Mouse (Mus musculus): ENCODE measurements around the gene Hecw2. TPM values are rescaled to one million over a fixed set of nuclear protein-coding genes. Genes with fewer than 3 reads are reported as not detected.

Hecw2 gene
- total RNA-seq, 2 experiments from 2014 or later = 55.2 to 57.4 TPM

- H3K27ac ChIP-seq = no peak overlapping the region
- intact Hi-C loops (cut with DNase I) = no loop called here
- no peak for DNase-seq (ENCODE audit: extremely low spot score in 1 of 2, low spot score in 2 of 2)
- no peak for TF ChIP-seq CTCF (IDR thresholded peaks at IDR 0.05)
- H3K4me3 ChIP-seq = no peak overlapping the region
These were observed 220.0 kb downstream of the Hecw2 start for GRCm38 (mm10) chr1:53974941-53975340.

- TF ChIP-seq CTCF (IDR thresholded peaks at IDR 0.05) = no peak
- DNase-seq (ENCODE audit: extremely low spot score in 1 of 2, low spot score in 2 of 2) = no peak
- intact Hi-C loops (cut with DNase I) = no loop called here
- Histone ChIP-seq H3K27ac (no peak overlapping the region), H3K4me3 (no peak overlapping the region)
These were observed 224.5 kb downstream of the Hecw2 start for GRCm38 (mm10) chr1:53970326-53970977.

GRCm38 (mm10) chr1:53952395-53952794 lies 242.6 kb downstream of the Hecw2 start:
- no peak for DNase-seq (ENCODE audit: extremely low spot score in 1 of 2, low spot score in 2 of 2)
- H3K4me3 ChIP-seq = no peak overlapping the region
- TF ChIP-seq CTCF (IDR thresholded peaks at IDR 0.05) = no peak
- H3K27ac ChIP-seq = no peak overlapping the region
- intact Hi-C loops (cut with DNase I) = no loop called here

- H3K4me3 ChIP-seq = no peak overlapping the region
- no peak for DNase-seq (ENCODE audit: extremely low spot score in 1 of 2, low spot score in 2 of 2)
- no peak for TF ChIP-seq CTCF (IDR thresholded peaks at IDR 0.05)
- intact Hi-C loops (cut with DNase I) = no loop called here
- H3K27ac ChIP-seq = no peak overlapping the region
These were observed 249.2 kb downstream of the Hecw2 start for GRCm38 (mm10) chr1:53945815-53946214.

GRCm38 (mm10) chr1:53942468-53942867 lies 252.5 kb downstream of the Hecw2 start:
- no peak for DNase-seq (ENCODE audit: extremely low spot score in 1 of 2, low spot score in 2 of 2)
- TF ChIP-seq CTCF (IDR thresholded peaks at IDR 0.05) = no peak
- intact Hi-C loops (cut with DNase I) = no loop called here
- Histone ChIP-seq H3K4me3 (no peak overlapping the region), H3K27ac (no peak overlapping the region)

- DNase-seq (ENCODE audit: extremely low spot score in 1 of 2, low spot score in 2 of 2) = no peak
- intact Hi-C loops (cut with DNase I) = no loop called here
- Histone ChIP-seq H3K27ac (no peak overlapping the region), H3K4me3 (no peak overlapping the region)
- TF ChIP-seq CTCF (IDR thresholded peaks at IDR 0.05) = no peak
These were observed 253.4 kb downstream of the Hecw2 start for GRCm38 (mm10) chr1:53941528-53941927.

GRCm38 (mm10) chr1:53940268-53941017 lies 254.5 kb downstream of the Hecw2 start:
- no peak for TF ChIP-seq CTCF (IDR thresholded peaks at IDR 0.05)
- Histone ChIP-seq H3K27ac (peak overlapping the region; percentile 41; the same call in 1 of the 2 replicates), H3K4me3 (0 out of 2 replicates have a peak overlapping the region, but pooled peaks have one; percentile 6)
- intact Hi-C loops (cut with DNase I) = no loop called here
- no peak for DNase-seq (ENCODE audit: extremely low spot score in 1 of 2, low spot score in 2 of 2)

- TF ChIP-seq CTCF (IDR thresholded peaks at IDR 0.05) = no peak
- H3K4me3 ChIP-seq = no peak overlapping the region
- intact Hi-C loops (cut with DNase I) = loop anchor here (10.0 kb wide), 1 partner anchor 256 kb away; the partner anchor contains the start of gene Hecw2
- H3K27ac ChIP-seq = no peak overlapping the region
- DNase-seq (ENCODE audit: extremely low spot score in 1 of 2, low spot score in 2 of 2) = no peak
These were observed 255.7 kb downstream of the Hecw2 start for GRCm38 (mm10) chr1:53939291-53939690.

- intact Hi-C loops (cut with DNase I) = loop anchor here (10.0 kb wide), 1 partner anchor 261 kb away; the partner anchor contains the start of gene Hecw2
- no peak for DNase-seq (ENCODE audit: extremely low spot score in 1 of 2, low spot score in 2 of 2)
- no peak for TF ChIP-seq CTCF (IDR thresholded peaks at IDR 0.05)
- H3K4me3 ChIP-seq = no peak overlapping the region
- H3K27ac ChIP-seq = no peak overlapping the region
These were observed 261.7 kb downstream of the Hecw2 start for GRCm38 (mm10) chr1:53933308-53933707.

- Histone ChIP-seq H3K4me3 (no peak overlapping the region), H3K27ac (no peak overlapping the region)
- no peak for DNase-seq (ENCODE audit: extremely low spot score in 1 of 2, low spot score in 2 of 2)
- intact Hi-C loops (cut with DNase I) = loop anchor here (10.0 kb wide), 1 partner anchor 263 kb away; the partner anchor contains the start of gene Hecw2
- TF ChIP-seq CTCF (IDR thresholded peaks at IDR 0.05) = no peak
These were observed 263.7 kb downstream of the Hecw2 start for GRCm38 (mm10) chr1:53931314-53931713.

GRCm38 (mm10) chr1:53927605-53928004 lies 267.4 kb downstream of the Hecw2 start:
- Histone ChIP-seq H3K4me3 (no peak overlapping the region), H3K27ac (no peak overlapping the region)
- no peak for DNase-seq (ENCODE audit: extremely low spot score in 1 of 2, low spot score in 2 of 2)
- TF ChIP-seq CTCF (IDR thresholded peaks at IDR 0.05) = peak; percentile 61
- intact Hi-C loops (cut with DNase I) = no loop called here

GRCm38 (mm10) chr1:53925149-53925901 lies 269.6 kb downstream of the Hecw2 start:
- no peak for DNase-seq (ENCODE audit: extremely low spot score in 1 of 2, low spot score in 2 of 2)
- no peak overlapping the region for H3K4me3 ChIP-seq
- no peak overlapping the region for H3K27ac ChIP-seq
- intact Hi-C loops (cut with DNase I) = no loop called here
- no peak for TF ChIP-seq CTCF (IDR thresholded peaks at IDR 0.05)

All from left cerebral cortex, adult 2 months (tissue).